ENCODE assay signal across 14 mouse cellular contexts in genomic region chr19:54836451-54836850, GRCm38 (mm10).
DNase-seq lines count a peak whose midpoint lies in the region.
"Had no signal": no experiment of that assay in that cellular context is flagged by ENCODE, and none has a peak within 500 bp of the region (broad histone marks: within the 10 kb centered on the region; RNA-seq: fewer than 3 reads in every experiment).

No protein-coding gene starts in this region.

- DNase-seq in layer of hippocampus, adult 11-12 months (ENCODE audit: low spot score): peak; percentile 7
- DNase-seq in layer of hippocampus, adult 8-10 months (ENCODE audit: low spot score in 2 of 2): no peak
- DNase-seq in layer of hippocampus, adult 9-10 months (ENCODE audit: low spot score): peak; percentile 8
- DNase-seq in layer of hippocampus, postnatal 25 days (ENCODE audit: extremely low spot score in 1 of 2, low spot score in 1 of 2): no peak
- peak; percentile 18 for DNase-seq in brain, adult 2 months (ENCODE audit: low read depth, low spot score)
- DNase-seq in left cerebral cortex, adult 11 months (ENCODE audit: low spot score): no peak
- DNase-seq: adrenal gland, adult 2 months; adrenal gland, postnatal 10 days; adrenal gland, postnatal 25 days; cerebellum, adult 11-12 months; cerebellum, adult 2 months; cerebellum, adult 9-10 months; cerebellum, postnatal 10 days; cerebellum, postnatal 25 days had no signal

Comparison
In these comparisons a context has a peak if more than half of its experiments do, and no peak if none do; other contexts are left out.
1. DNase-seq: peak in layer of hippocampus, adult 11-12 months (single experiment), layer of hippocampus, adult 9-10 months (single experiment) and brain, adult 2 months (single experiment); none in layer of hippocampus, adult 8-10 months (0 of 2), layer of hippocampus, postnatal 25 days (0 of 2) and left cerebral cortex, adult 11 months (single experiment).